Mouse (Mus musculus) stomach, embryonic 14.5 days (tissue): ENCODE measurements around the gene Rassf10. TPM values are rescaled to one million over a fixed set of nuclear protein-coding genes. Genes with fewer than 3 reads are reported as not detected.

ENCODE experiments used
- ATAC-seq: fragments of 200-750 bp; cut with Nextera tagmentation; 2 replicates; pipeline ENCODE4 v1.8.0; 2017; ENCODE audit warnings: low read depth, moderate TSS enrichment; ENCODE audit not compliant: insufficient number of reproducible peaks, insufficient read depth, low FRiP score
- H3K27ac ChIP-seq: fragments of 300-500 bp; sonication (generic); 2 replicates; pipeline ENCODE4 v1.5.1; 2014; ENCODE audit warnings: mild to moderate bottlenecking, low read length, moderate library complexity, mixed read lengths
- H3K27me3 ChIP-seq: fragments of 300-500 bp; sonication (generic); 2 replicates; pipeline ENCODE4 v1.6.1; 2014; ENCODE audit warnings: low read length, control low read depth, mixed read lengths; ENCODE audit not compliant: control insufficient read depth, insufficient read depth
- H3K36me3 ChIP-seq: fragments of 300-500 bp; sonication (generic); 2 replicates; pipeline ENCODE4 v1.6.1; 2014; ENCODE audit warnings: mild to moderate bottlenecking, control low read depth, low read length, moderate library complexity, mixed read lengths; ENCODE audit not compliant: control insufficient read depth, insufficient read depth
- H3K4me1 ChIP-seq: fragments of 300-500 bp; sonication (generic); 2 replicates; pipeline ENCODE4 v1.6.1; 2014; ENCODE audit warnings: low read length, control low read depth, mixed read lengths; ENCODE audit not compliant: control insufficient read depth, insufficient read depth
- H3K4me2 ChIP-seq: fragments of 300-500 bp; sonication (generic); replicated peaks from 2 replicates; pipeline ENCODE4 v1.6.1; 2014; ENCODE audit warnings: low read depth, low read length, control low read depth
- H3K4me3 ChIP-seq: fragments of 300-500 bp; sonication (generic); 2 replicates; pipeline ENCODE4 v1.5.1; 2014; ENCODE audit warnings: low read depth, low read length, control low read depth
- H3K9ac ChIP-seq: fragments of 300-500 bp; sonication (generic); replicated peaks from 2 replicates; pipeline ENCODE4 v1.6.1; 2014; ENCODE audit warnings: low read depth, mild to moderate bottlenecking, control low read depth, low read length, moderate library complexity, mixed read lengths
- H3K9me3 ChIP-seq: fragments of 300-500 bp; sonication (generic); 2 replicates; pipeline ENCODE4 v1.6.1; 2016; ENCODE audit warnings: low read depth, low read length, control low read depth; ENCODE audit not compliant: control insufficient read depth
- WGBS: fragments of 180-500 bp; shearing (Covaris S2); extraction: QIAGEN DNeasy Blood & Tissue Kit; methylation state at CpG from one replicate; pipeline ENCODE4 v1.1.7; 2014; 5-methylcytosine and 5-hydroxymethylcytosine counted together
- polyA plus RNA-seq: library from polyadenylated mRNA; unstranded; fragments of >200 nt; fragmentation: Nextera tagmentation; extraction: Ambion mirVana; gene quantifications from 2 replicates; pipeline ENCODE4 v1.2.1, GENCODE M21; 2014

Gene Rassf10
- 7.5 and 8.4 TPM in 2 replicates for polyA plus RNA-seq

DNA sequence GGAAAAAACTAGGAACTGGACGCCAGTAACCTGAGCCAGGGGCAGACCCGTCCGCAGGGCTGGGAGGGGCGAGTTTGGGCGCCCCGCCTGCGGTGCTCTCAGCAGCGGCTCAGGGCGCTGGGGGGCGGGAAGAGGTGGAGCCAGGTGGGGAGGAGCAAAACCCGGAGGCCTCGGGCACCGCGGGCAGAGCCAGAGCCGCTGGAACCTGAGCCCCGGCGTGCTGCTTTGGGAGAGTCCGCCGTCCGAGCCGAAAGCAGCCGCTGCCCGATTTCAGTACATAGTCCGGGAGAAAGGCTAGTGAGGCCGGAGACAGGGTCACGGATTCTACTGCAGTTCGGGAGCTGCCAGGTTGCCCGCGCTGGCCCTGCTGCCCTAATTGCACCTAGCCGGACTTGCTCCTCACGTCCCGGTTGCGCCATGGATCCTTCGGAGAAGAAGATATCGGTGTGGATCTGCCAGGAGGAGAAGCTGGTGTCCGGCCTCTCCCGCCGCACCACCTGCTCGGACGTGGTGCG lies at the start of gene Rassf10:
TSS of gene Rassf10 (plus strand) at position 186 of the 515 bp plus-strand sequence.
- 0 out of 2 replicates have a peak within 1 kb of the TSS, but pooled peaks have one; percentile 12 for H3K27ac ChIP-seq
- peak within 1 kb of the TSS; percentile 42; the same call in 1 of the 2 replicates for H3K9ac ChIP-seq
- no peaks in the 10 kb centered on the region for H3K36me3 ChIP-seq
- WGBS, result 1% methylated on average over 41 of the region's 41 CpGs
- peak within 1 kb of the TSS; percentile 58 for H3K4me3 ChIP-seq
- H3K4me2 ChIP-seq, result peak within 1 kb of the TSS; percentile 91
- peak; percentile 92 for ATAC-seq
- no peaks in the 10 kb centered on the region for H3K9me3 ChIP-seq
- peaks cover 10% of the 10 kb centered on the region; the same call in 1 of the 2 replicates for H3K27me3 ChIP-seq
- no peaks in the 10 kb centered on the region; the same call in none of the 2 replicates for H3K4me1 ChIP-seq

DNA sequence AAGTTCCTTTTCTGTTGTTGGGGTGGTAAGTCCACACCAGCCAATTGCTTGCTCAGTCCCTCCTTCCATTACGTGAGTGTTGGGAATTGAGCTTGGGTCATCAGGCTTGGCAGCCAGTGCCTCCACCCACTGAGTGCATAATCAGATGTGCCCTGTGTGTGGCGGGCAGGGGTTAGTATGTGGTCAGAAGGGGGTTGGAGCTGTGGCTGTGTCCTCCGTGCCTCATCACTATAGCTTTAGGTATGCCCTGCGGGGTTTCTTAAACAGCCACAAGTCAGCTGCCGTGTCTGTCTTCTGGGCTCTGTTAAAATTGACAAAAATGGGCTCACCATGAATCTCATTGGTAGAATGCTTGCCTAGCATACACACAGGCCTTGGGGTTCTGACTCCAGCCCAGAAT lies 46.9 kb upstream of the Rassf10 start:
- peaks cover 13% of the 10 kb centered on the region; the same call in 1 of the 2 replicates for H3K36me3 ChIP-seq
- H3K27me3 ChIP-seq, result no peaks in the 10 kb centered on the region
- H3K4me1 ChIP-seq, result no peaks in the 10 kb centered on the region
- no peak overlapping the region for H3K4me2 ChIP-seq
- 88% methylated on average over 5 of the region's 5 CpGs for WGBS
- no peak overlapping the region for H3K9ac ChIP-seq
- no peaks in the 10 kb centered on the region for H3K9me3 ChIP-seq
- ATAC-seq, result no peak
- no peak overlapping the region for H3K4me3 ChIP-seq
- no peak overlapping the region for H3K27ac ChIP-seq

DNA sequence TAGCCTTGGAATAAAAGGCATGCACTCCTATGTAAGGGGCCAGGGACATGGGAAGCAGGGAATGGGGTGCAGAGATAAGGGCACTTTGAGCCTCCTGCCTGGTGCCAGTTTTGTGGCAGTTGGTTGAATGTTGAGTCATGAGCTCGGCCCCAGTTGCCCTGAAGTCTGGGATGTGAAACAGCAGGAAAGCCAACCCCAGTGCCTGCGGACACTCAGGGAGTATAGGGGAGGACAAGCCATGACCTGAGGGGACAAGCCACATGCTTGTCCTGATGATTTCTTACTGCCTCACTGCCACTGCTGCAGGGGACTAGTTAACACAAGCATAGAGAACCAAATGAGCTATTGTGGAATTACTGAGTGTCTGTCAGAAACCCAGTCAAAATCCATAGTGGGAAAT lies 46.3 kb upstream of the Rassf10 start:
- H3K4me1 ChIP-seq, result no peaks in the 10 kb centered on the region
- 85% methylated on average over 2 of the region's 2 CpGs for WGBS
- no peak overlapping the region for H3K4me3 ChIP-seq
- no peak overlapping the region for H3K4me2 ChIP-seq
- H3K9ac ChIP-seq, result no peak overlapping the region
- no peaks in the 10 kb centered on the region for H3K27me3 ChIP-seq
- H3K9me3 ChIP-seq, result no peaks in the 10 kb centered on the region
- no peak overlapping the region for H3K27ac ChIP-seq
- peaks cover 9% of the 10 kb centered on the region; the same call in 1 of the 2 replicates for H3K36me3 ChIP-seq
- ATAC-seq, result no peak

DNA sequence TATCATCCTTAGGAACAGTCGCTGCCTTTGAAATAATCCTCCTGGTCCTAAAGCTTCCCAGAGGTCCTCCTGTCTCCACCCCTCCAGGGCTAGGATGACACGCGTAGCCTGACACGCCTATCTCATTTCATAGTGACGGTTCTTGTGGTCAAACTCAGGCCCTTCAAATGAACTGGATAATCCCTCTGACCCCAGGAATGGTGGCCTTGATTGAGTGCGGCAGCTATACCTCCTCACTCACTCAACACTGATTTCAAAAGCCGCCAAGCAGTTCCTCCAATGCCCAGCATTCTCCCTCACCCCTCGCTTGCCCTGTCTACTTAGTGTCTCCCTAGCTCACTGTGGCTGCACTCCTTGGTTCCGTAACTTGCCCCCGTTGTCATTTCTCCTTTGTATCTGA lies 44.6 kb upstream of the Rassf10 start:
- WGBS, result 89% methylated on average over 10 of the region's 10 CpGs
- Histone ChIP-seq H3K4me2 (no peak overlapping the region), H3K27ac (no peak overlapping the region), H3K27me3 (no peaks in the 10 kb centered on the region), H3K4me1 (no peaks in the 10 kb centered on the region), H3K36me3 (peaks cover 4% of the 10 kb centered on the region; the same call in 1 of the 2 replicates), H3K9me3 (no peaks in the 10 kb centered on the region), H3K4me3 (no peak overlapping the region), H3K9ac (no peak overlapping the region)
- no peak for ATAC-seq

DNA sequence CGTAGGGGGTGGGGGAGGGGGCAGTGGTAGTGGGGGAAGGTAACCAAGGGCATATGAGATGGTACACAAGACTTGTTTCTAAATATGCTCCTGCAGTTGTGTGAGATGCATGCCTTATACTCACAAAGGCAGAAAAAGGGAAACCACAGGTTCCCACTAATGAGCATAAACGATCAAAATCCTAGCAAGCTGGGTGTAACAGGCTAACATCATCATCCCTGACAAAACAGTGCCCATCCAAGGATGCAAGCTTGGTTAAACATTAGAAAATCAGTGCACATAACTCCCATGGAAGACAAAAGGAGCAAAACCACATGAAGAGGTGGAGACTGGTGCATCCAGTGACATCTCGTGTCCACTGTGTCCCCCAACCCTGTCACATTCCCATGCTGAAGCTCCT lies 40.8 kb upstream of the Rassf10 start:
- Histone ChIP-seq H3K9me3 (no peaks in the 10 kb centered on the region), H3K4me3 (no peak overlapping the region), H3K4me2 (no peak overlapping the region), H3K9ac (no peak overlapping the region), H3K36me3 (no peaks in the 10 kb centered on the region), H3K4me1 (peaks cover 4% of the 10 kb centered on the region; the same call in 1 of the 2 replicates), H3K27me3 (no peaks in the 10 kb centered on the region), H3K27ac (no peak overlapping the region)
- ATAC-seq, result no peak
- 87% methylated on average over 3 of the region's 3 CpGs for WGBS

DNA sequence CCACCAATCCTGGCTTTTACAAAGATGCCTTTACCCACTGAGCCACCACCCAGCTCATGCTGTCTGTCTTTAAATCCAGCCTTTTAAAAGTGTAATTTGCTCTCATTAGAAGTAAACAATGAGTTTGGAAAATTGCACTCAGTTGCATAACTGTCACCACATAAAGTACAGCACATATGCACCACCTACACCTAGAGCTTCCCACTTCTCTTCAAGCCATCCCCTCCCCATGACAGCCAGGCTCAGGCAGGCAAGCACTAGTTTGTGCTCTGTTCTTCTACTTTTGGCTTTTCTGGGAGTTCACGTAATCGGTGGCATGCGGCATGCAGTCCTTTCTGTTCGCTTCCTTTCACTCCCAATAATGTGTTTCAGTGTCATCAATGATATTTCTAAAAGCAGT lies 38.2 kb upstream of the Rassf10 start:
- Histone ChIP-seq H3K9me3 (no peaks in the 10 kb centered on the region), H3K9ac (no peak overlapping the region), H3K36me3 (no peaks in the 10 kb centered on the region), H3K4me2 (no peak overlapping the region), H3K27ac (no peak overlapping the region), H3K27me3 (no peaks in the 10 kb centered on the region), H3K4me1 (peaks cover 8% of the 10 kb centered on the region; the same call in 1 of the 2 replicates), H3K4me3 (no peak overlapping the region)
- ATAC-seq, result no peak
- 90% methylated on average over 4 of the region's 4 CpGs for WGBS

DNA sequence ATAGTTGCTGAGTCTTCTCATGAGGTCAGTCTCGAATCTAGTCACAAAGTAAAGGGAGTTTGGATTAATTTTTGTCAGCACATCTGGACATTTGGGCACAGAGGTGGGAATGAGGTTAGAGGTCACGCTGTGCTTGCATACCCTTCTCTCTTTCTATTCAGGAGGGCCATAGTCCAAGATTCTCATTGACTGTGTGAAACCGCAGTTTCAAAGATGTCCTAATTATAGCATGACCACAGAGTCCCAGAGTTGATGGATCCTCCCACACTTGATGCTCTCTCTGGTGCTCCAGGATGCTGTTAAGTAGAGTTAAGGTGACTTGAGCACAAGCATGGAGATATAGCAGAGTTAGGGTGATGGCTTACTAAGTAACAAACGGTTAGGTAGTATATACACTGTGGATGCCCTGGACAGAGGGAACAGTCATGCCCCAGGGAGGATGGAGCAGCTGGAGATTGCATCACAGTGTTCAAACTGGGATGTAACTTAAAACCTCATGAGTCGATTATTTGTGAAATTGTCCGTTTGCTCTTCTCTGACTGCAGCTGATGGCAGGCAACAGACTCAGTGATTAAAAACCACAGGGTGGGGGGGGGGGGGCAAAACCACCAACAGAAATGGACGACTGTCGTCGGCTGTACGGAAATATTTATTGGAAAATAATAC lies 36.0 kb upstream of the Rassf10 start:
- peaks cover 8% of the 10 kb centered on the region; the same call in 1 of the 2 replicates for H3K4me1 ChIP-seq
- no peaks in the 10 kb centered on the region for H3K9me3 ChIP-seq
- no peak overlapping the region for H3K9ac ChIP-seq
- no peak for ATAC-seq
- 47% methylated on average over 10 of the region's 10 CpGs for WGBS
- H3K27me3 ChIP-seq, result no peaks in the 10 kb centered on the region
- H3K36me3 ChIP-seq, result no peaks in the 10 kb centered on the region
- H3K27ac ChIP-seq, result no peak overlapping the region
- no peak overlapping the region for H3K4me3 ChIP-seq
- no peak overlapping the region for H3K4me2 ChIP-seq

DNA sequence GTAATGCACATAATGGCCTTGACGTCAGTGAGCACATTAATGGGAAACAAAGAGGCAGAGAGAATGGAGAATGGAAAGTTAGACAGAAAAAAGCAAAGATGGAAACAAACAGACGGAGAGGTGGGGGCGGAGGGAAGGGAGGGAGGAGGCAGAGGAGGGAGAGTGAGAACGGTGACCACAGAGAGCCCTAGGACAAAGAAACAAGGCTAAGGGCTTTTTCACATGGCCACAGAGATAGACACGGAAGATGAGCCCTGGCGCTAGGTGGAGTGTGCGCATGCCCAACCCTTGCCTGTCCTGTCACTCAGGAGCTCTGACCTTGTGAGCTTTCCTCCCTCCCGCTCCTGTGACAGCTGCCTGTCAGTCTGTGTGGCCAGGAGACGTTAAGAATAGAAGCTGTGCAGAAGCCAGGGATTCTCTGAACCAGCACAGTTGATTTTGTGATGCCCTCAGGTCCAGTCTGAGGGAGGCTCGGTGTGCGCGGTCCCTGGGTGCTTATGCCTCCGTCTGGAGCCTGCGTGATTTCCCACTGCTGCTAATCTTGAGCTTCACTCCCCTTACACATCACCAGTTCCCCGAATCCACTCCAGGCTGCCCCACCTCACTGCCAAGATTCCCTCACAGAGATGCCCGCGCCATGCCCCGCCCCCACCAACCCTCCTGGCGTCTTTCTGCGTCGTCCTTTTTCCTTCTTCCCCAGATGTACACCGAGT lies 35.3 kb upstream of the Rassf10 start:
- Histone ChIP-seq H3K9ac (no peak overlapping the region), H3K4me2 (peak overlapping the region; percentile 16; the same call in 1 of the 2 replicates), H3K27me3 (no peaks in the 10 kb centered on the region), H3K36me3 (no peaks in the 10 kb centered on the region), H3K4me3 (no peak overlapping the region), H3K9me3 (no peaks in the 10 kb centered on the region), H3K27ac (no peak overlapping the region), H3K4me1 (peaks cover 8% of the 10 kb centered on the region; the same call in 1 of the 2 replicates)
- 57% methylated on average over 22 of the region's 22 CpGs for WGBS
- no peak for ATAC-seq
